Mouse (Mus musculus) spleen, adult 2 months (tissue): ENCODE measurements around the gene Ccdc60. TPM values are rescaled to one million over a fixed set of nuclear protein-coding genes. Genes with fewer than 3 reads are reported as not detected.

Source experiments
- DNase-seq, 2 experiments: peaks; one replicate each; pipeline versions ENCODE4 v3.0.0 to v3.0.0-alpha.2; 2012 to 2021; ENCODE audit warnings: low spot score in 2 of 2, low read depth in 1 of 2
- H3K27ac ChIP-seq: fragments of 200-500 bp; 2 replicates; pipeline ENCODE4 v1.5.1; 2012; ENCODE audit warnings: low read length, inconsistent platforms; ENCODE audit not compliant: insufficient read depth
- H3K27me3 ChIP-seq: fragments of 200-500 bp; 2 replicates; pipeline ENCODE4 v1.6.1; 2012; ENCODE audit warnings: mild to moderate bottlenecking, moderate library complexity, low read length, inconsistent platforms; ENCODE audit not compliant: control insufficient read depth, insufficient read depth
- H3K36me3 ChIP-seq: fragments of 200-500 bp; 2 replicates; pipeline ENCODE4 v1.6.1; 2012; ENCODE audit warnings: mild to moderate bottlenecking, low read length, inconsistent platforms; ENCODE audit not compliant: control insufficient read depth, insufficient read depth
- H3K4me1 ChIP-seq: fragments of 200-500 bp; 2 replicates; pipeline ENCODE4 v1.6.1; 2011; ENCODE audit warnings: inconsistent platforms; ENCODE audit not compliant: control insufficient read depth, insufficient read depth, insufficient read length
- H3K4me3 ChIP-seq: fragments of 200-500 bp; 2 replicates; pipeline ENCODE4 v1.5.1; 2011; ENCODE audit warnings: mild to moderate bottlenecking, inconsistent platforms; ENCODE audit not compliant: insufficient read depth, insufficient read length; ENCODE audit errors: extremely low read depth
- CTCF ChIP-seq: fragments of 200-500 bp; IDR thresholded peaks from 2 replicates; pipeline ENCODE4 v1.5.1; 2011; ENCODE audit warnings: mild to moderate bottlenecking, inconsistent platforms; ENCODE audit not compliant: insufficient read depth, insufficient read length, insufficient replicate concordance; ENCODE audit errors: extremely low read depth
- POLR2A ChIP-seq: fragments of 200-500 bp; IDR thresholded peaks from 2 replicates; pipeline ENCODE4 v1.6.1; 2011; ENCODE audit warnings: low read depth, low read length, inconsistent platforms
- WGBS: fragments of 180-500 bp; shearing (Covaris S2); methylation state at CpG from one replicate; pipeline ENCODE4 v1.1.7; 2018; 5-methylcytosine and 5-hydroxymethylcytosine counted together
- polyA plus RNA-seq: library from polyadenylated mRNA; depleted of rRNA; stranded (reverse); fragments of >200 nt; gene quantifications from 2 replicates; pipeline ENCODE4 v1.2.3, GENCODE M21; 2012

Ccdc60 gene
- polyA plus RNA-seq, 1 experiment, result not detected

DNA sequence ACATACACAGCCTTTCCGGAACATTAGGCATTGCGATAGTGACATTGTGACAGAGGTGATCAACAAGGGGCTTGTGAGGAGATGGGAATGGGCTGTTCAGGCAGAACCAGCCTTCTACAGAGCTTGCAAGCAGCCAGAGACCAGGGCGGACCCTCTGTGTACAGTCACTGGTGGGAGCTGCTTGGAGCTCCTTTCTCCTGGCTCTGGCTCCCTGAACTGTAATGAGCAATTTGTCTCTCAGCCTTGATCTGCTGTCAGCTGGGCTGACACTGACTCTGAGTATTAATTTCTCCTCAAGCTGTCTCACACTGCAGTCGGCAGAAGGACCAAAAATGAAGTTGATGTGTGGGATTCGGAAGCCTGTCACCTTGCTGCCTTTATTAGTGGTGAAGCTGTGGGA, 28.4 kb downstream of the Ccdc60 start:
- Histone ChIP-seq H3K27me3 (no peaks in the 10 kb centered on the region), H3K36me3 (no peaks in the 10 kb centered on the region), H3K4me3 (no peak overlapping the region), H3K4me1 (no peaks in the 10 kb centered on the region), H3K27ac (no peak overlapping the region)
- WGBS, result 90% methylated on average over 5 of the region's 5 CpGs
- no peak for TF ChIP-seq POLR2A
- no peak for TF ChIP-seq CTCF
- DNase-seq, result no peak

DNA sequence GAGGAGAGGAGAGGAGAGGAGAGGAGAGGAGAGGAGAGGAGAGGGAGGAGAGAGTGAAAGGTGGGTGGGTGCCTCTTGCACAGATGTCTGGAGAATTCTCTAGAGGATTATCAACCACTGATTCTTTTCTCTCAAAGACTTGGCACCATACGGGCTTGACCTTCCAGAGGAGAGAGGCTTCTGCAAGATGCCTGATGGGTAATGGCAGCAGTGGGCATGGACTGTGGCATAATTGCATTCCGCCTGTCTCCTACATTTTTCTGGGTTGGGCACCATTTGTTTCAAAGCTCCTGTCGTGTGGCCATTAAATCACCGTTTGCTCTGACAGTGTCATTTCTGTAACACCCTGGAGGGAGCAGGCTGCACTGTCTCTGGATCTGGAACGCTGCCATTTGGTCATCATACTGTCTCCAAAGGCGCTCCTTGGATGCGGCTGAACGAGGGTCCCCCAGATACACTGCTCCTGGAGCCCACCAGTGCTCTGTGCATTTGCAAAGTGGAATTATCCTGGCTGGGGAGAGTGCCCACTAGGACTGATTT, 30.4 kb downstream of the Ccdc60 start:
- TF ChIP-seq POLR2A, result no peak
- no peak for TF ChIP-seq CTCF
- Histone ChIP-seq H3K4me1 (no peaks in the 10 kb centered on the region), H3K36me3 (no peaks in the 10 kb centered on the region), H3K27me3 (no peaks in the 10 kb centered on the region), H3K27ac (no peak overlapping the region), H3K4me3 (no peak overlapping the region)
- DNase-seq, result no peak
- WGBS, result 81% methylated on average over 8 of the region's 8 CpGs

DNA sequence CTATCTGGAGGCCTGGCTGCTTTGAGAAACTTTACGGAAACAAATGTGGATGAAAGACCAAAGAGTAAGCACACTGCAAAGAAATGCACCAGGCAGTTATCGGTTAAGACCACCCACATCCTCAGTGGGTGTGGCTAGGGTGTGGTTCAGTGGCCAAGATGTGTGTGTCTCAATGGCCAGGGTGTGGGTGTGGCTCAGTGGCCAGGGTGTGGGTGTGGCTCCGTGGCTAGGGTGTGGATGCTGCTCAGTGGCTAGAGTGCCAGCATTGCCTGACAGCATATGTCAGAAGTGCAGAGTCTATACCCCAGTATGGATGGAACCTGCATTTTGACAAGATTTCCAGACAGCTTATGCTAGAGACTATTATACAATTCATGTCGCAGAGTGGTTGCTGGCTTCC, 34.9 kb downstream of the Ccdc60 start:
- Histone ChIP-seq H3K4me3 (no peak overlapping the region), H3K36me3 (no peaks in the 10 kb centered on the region), H3K27ac (no peak overlapping the region), H3K27me3 (no peaks in the 10 kb centered on the region), H3K4me1 (no peaks in the 10 kb centered on the region)
- no peak for TF ChIP-seq CTCF
- no peak for TF ChIP-seq POLR2A
- no peak for DNase-seq
- WGBS, result 89% methylated on average over 4 of the region's 4 CpGs

DNA sequence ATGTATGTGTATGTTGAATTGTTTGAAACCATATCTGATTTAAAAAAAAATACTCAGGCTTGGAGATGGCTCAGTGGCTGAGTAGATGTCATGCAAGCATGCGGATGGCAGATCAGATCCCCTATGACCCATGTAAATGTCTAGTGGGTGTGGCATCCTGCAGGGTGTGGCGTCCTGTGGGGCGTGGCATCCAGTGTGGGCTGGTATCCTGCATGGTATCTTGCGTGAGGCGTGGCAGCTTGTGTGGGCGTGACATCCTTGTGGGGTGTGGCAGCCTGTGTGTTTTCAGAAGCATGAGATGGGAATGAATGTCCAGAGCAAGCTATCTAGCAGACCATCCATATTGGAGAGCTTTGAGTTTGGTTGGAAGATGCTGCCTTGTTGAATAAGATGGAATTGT, 36.6 kb downstream of the Ccdc60 start:
- no peak for DNase-seq
- Histone ChIP-seq H3K4me1 (no peaks in the 10 kb centered on the region), H3K36me3 (no peaks in the 10 kb centered on the region), H3K27ac (no peak overlapping the region), H3K4me3 (no peak overlapping the region), H3K27me3 (no peaks in the 10 kb centered on the region)
- TF ChIP-seq CTCF (no peak), POLR2A (no peak)
- WGBS, result 80% methylated on average over 6 of the region's 6 CpGs

DNA sequence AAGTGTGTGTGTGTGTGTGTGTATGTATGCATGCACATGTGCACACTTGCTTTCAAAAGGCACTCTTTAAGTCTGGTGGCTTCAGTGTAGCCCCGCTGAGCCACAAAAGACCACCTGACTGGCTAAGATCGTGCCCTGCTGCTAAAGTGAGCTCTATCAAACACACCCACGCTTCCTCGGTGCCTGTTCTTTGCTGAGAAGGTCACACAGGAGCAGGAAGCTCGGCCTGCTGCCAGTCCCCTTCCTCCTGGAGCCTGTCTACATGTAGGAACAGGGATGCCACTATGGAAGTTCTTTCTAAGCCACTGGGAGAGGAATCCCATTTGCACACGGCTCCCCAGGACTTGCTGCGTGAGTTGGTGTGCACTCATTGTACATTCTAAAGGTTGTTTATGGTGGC, 42.1 kb downstream of the Ccdc60 start:
- no peak overlapping the region for H3K27ac ChIP-seq
- H3K27me3 ChIP-seq, result no peaks in the 10 kb centered on the region
- TF ChIP-seq POLR2A (no peak), CTCF (no peak)
- H3K4me3 ChIP-seq, result no peak overlapping the region
- H3K4me1 ChIP-seq, result no peaks in the 10 kb centered on the region
- WGBS, result 82% methylated on average over 7 of the region's 7 CpGs
- no peak for DNase-seq
- H3K36me3 ChIP-seq, result no peaks in the 10 kb centered on the region

DNA sequence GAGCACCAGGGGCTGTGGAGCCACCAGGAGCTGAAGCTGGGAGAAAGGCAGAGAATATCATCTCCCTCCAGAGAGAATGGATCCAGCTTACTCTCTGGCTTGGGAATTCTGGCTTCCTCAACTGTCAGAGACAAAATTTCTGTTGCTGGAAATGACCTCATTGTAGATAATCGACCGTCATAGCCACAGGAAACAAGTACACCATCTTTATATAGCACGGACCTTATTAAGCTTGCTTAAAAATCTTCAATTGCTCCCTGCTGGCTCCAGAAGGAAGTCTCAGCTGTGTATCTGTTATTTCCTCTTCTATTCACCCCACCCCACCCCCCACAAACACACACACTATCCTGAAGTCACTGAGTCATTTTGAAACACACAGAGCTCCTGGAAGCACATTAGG, 44.3 kb downstream of the Ccdc60 start:
- H3K36me3 ChIP-seq, result no peaks in the 10 kb centered on the region
- no peaks in the 10 kb centered on the region for H3K4me1 ChIP-seq
- WGBS, result 43% methylated on average over 3 of the region's 3 CpGs
- H3K4me3 ChIP-seq, result no peak overlapping the region
- H3K27ac ChIP-seq, result no peak overlapping the region
- DNase-seq, result no peak
- H3K27me3 ChIP-seq, result no peaks in the 10 kb centered on the region
- TF ChIP-seq CTCF (no peak), POLR2A (no peak)

DNA sequence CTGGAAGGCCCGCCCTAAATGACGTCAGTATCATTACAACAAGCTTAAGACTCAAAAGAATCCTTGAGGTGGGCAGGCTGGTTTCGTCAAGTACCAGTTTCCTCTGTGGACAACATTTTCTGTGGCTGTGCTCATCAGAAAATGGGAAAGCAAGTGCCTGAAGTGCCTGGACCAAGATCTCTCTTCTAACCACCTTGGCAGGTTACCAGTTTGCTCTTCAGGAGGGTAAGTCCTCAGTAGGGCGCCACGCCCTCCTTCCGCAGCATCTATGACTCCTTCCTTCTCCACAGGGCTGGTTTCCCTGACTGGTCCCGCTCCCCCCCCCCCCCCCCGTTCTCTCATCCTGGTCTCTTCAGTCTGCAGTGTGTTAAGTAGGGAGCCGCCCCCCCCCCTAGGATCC, 45.2 kb downstream of the Ccdc60 start:
- no peak for TF ChIP-seq POLR2A
- no peak for TF ChIP-seq CTCF
- no peak for DNase-seq
- Histone ChIP-seq H3K27ac (no peak overlapping the region), H3K4me1 (no peaks in the 10 kb centered on the region), H3K4me3 (no peak overlapping the region), H3K27me3 (no peaks in the 10 kb centered on the region), H3K36me3 (no peaks in the 10 kb centered on the region)
- WGBS, result 82% methylated on average over 9 of the region's 9 CpGs
